Mouse (Mus musculus) heart, embryonic 12.5 days (tissue): ENCODE results near the gene Pde6c. TPM values are rescaled to one million over a fixed set of nuclear protein-coding genes. Genes with fewer than 3 reads are reported as not detected.

ENCODE experiments used
- ATAC-seq: fragments of 200-750 bp; cut with Nextera tagmentation; 2 replicates; pipeline ENCODE4 v1.8.0; 2017; ENCODE audit warnings: moderate TSS enrichment, moderate library complexity; ENCODE audit not compliant: insufficient number of reproducible peaks, low FRiP score
- H3K27ac ChIP-seq: fragments of 300-500 bp; sonication (generic); 2 replicates; pipeline ENCODE4 v1.5.1; 2016; ENCODE audit warnings: mild to moderate bottlenecking, moderate library complexity; ENCODE audit not compliant: poor library complexity, severe bottlenecking
- H3K27me3 ChIP-seq: fragments of 300-500 bp; sonication (generic); replicated peaks from 2 replicates; pipeline ENCODE4 v1.6.1; 2016; ENCODE audit warnings: mild to moderate bottlenecking, moderate library complexity
- H3K36me3 ChIP-seq: fragments of 300-500 bp; sonication (generic); 2 replicates; pipeline ENCODE4 v1.6.1; 2016; ENCODE audit warnings: mild to moderate bottlenecking, moderate library complexity
- H3K4me1 ChIP-seq: fragments of 300-500 bp; sonication (generic); replicated peaks from 2 replicates; pipeline ENCODE4 v1.6.1; 2016; ENCODE audit warnings: mild to moderate bottlenecking
- H3K4me2 ChIP-seq: fragments of 300-500 bp; sonication (generic); 2 replicates; pipeline ENCODE4 v1.6.1; 2016; ENCODE audit warnings: mild to moderate bottlenecking, moderate library complexity
- H3K4me3 ChIP-seq: fragments of 300-500 bp; sonication (generic); 2 replicates; pipeline ENCODE4 v1.5.1; 2016; ENCODE audit warnings: mild to moderate bottlenecking
- H3K9ac ChIP-seq: fragments of 300-500 bp; sonication (generic); 2 replicates; pipeline ENCODE4 v1.6.1; 2016; ENCODE audit warnings: mild to moderate bottlenecking, moderate library complexity
- H3K9me3 ChIP-seq: fragments of 300-500 bp; sonication (generic); replicated peaks from 2 replicates; pipeline ENCODE4 v1.6.1; 2016; ENCODE audit warnings: mild to moderate bottlenecking, moderate library complexity
- WGBS: fragments of 180-500 bp; shearing (Covaris S2); methylation state at CpG from one replicate; pipeline ENCODE4 v1.1.7; 2016; 5-methylcytosine and 5-hydroxymethylcytosine counted together
- polyA plus RNA-seq: library from polyadenylated mRNA; unstranded; fragments of >200 nt; fragmentation: Nextera tagmentation; extraction: Ambion mirVana; gene quantifications from 2 replicates; pipeline ENCODE4 v1.2.1, GENCODE M21; 2016

Gene Pde6c
- polyA plus RNA-seq, 1 experiment from 2014 or later: not detected

- no peak for ATAC-seq
- no peaks in the 10 kb centered on the region for H3K27me3 ChIP-seq
- no peaks in the 10 kb centered on the region for H3K4me1 ChIP-seq
- H3K9ac ChIP-seq: no peak overlapping the region
- no peaks in the 10 kb centered on the region for H3K9me3 ChIP-seq
- no peak overlapping the region for H3K4me3 ChIP-seq
- H3K27ac ChIP-seq: no peak overlapping the region
- no peak overlapping the region for H3K4me2 ChIP-seq
- H3K36me3 ChIP-seq: no peaks in the 10 kb centered on the region
- 59% methylated on average over 4 of the region's 4 CpGs for WGBS
Measured at GRCm38 (mm10) chr19:38143540-38144271, 11.1 kb downstream of the Pde6c start.

- no peaks in the 10 kb centered on the region for H3K36me3 ChIP-seq
- no peak overlapping the region for H3K4me2 ChIP-seq
- H3K27ac ChIP-seq: no peak overlapping the region
- H3K9me3 ChIP-seq: no peaks in the 10 kb centered on the region
- H3K4me3 ChIP-seq: no peak overlapping the region
- ATAC-seq: no peak
- no peak overlapping the region for H3K9ac ChIP-seq
- H3K4me1 ChIP-seq: no peaks in the 10 kb centered on the region
- 91% methylated on average over 1 of the region's 1 CpGs for WGBS
- no peaks in the 10 kb centered on the region for H3K27me3 ChIP-seq
Measured at GRCm38 (mm10) chr19:38156243-38156642, 23.7 kb downstream of the Pde6c start.

- H3K9ac ChIP-seq: no peak overlapping the region
- no peaks in the 10 kb centered on the region for H3K4me1 ChIP-seq
- H3K4me3 ChIP-seq: no peak overlapping the region
- 81% methylated on average over 21 of the region's 21 CpGs for WGBS
- H3K36me3 ChIP-seq: no peaks in the 10 kb centered on the region
- H3K9me3 ChIP-seq: no peaks in the 10 kb centered on the region
- ATAC-seq: no peak
- no peak overlapping the region for H3K4me2 ChIP-seq
- no peaks in the 10 kb centered on the region for H3K27me3 ChIP-seq
- no peak overlapping the region for H3K27ac ChIP-seq
Measured at GRCm38 (mm10) chr19:38161648-38162354, 29.2 kb downstream of the Pde6c start.

GRCm38 (mm10) chr19:38164633-38165032 lies 32.1 kb downstream of the Pde6c start:
- H3K9me3 ChIP-seq: no peaks in the 10 kb centered on the region
- no peak overlapping the region for H3K9ac ChIP-seq
- no peaks in the 10 kb centered on the region for H3K36me3 ChIP-seq
- no peak overlapping the region for H3K4me3 ChIP-seq
- 0 out of 2 replicates have a peak, but pooled peaks cover 1% of the 10 kb centered on the region for H3K4me1 ChIP-seq
- H3K4me2 ChIP-seq: no peak overlapping the region
- H3K27ac ChIP-seq: no peak overlapping the region
- WGBS: 53% methylated on average over 2 of the region's 2 CpGs
- ATAC-seq: no peak
- H3K27me3 ChIP-seq: no peaks in the 10 kb centered on the region

GRCm38 (mm10) chr19:38179675-38180074 lies 47.1 kb downstream of the Pde6c start:
- Histone ChIP-seq H3K9me3 (no peaks in the 10 kb centered on the region), H3K27ac (no peak overlapping the region), H3K4me1 (no peaks in the 10 kb centered on the region), H3K27me3 (no peaks in the 10 kb centered on the region), H3K4me3 (no peak overlapping the region), H3K36me3 (peaks cover 4% of the 10 kb centered on the region; the same call in 1 of the 2 replicates), H3K9ac (no peak overlapping the region), H3K4me2 (no peak overlapping the region)
- ATAC-seq: no peak
- 85% methylated on average over 9 of the region's 9 CpGs for WGBS

- no peak for ATAC-seq
- Histone ChIP-seq H3K36me3 (peaks cover 12% of the 10 kb centered on the region; the same call in 1 of the 2 replicates), H3K27me3 (no peaks in the 10 kb centered on the region), H3K9ac (no peak overlapping the region), H3K4me1 (no peaks in the 10 kb centered on the region), H3K9me3 (no peaks in the 10 kb centered on the region), H3K4me3 (no peak overlapping the region), H3K27ac (no peak overlapping the region), H3K4me2 (no peak overlapping the region)
- 83% methylated on average over 5 of the region's 5 CpGs for WGBS
Measured at GRCm38 (mm10) chr19:38186631-38187344, 54.2 kb downstream of the Pde6c start.

GRCm38 (mm10) chr19:38187345-38187680 lies 54.7 kb downstream of the Pde6c start:
- ATAC-seq: no peak
- H3K4me3 ChIP-seq: no peak overlapping the region
- H3K4me1 ChIP-seq: no peaks in the 10 kb centered on the region
- WGBS: 84% methylated on average over 2 of the region's 2 CpGs
- H3K4me2 ChIP-seq: no peak overlapping the region
- H3K9ac ChIP-seq: no peak overlapping the region
- no peaks in the 10 kb centered on the region for H3K27me3 ChIP-seq
- no peak overlapping the region for H3K27ac ChIP-seq
- H3K36me3 ChIP-seq: peaks cover 17% of the 10 kb centered on the region; the same call in 1 of the 2 replicates
- H3K9me3 ChIP-seq: no peaks in the 10 kb centered on the region

GRCm38 (mm10) chr19:38190606-38191005 lies 58.0 kb downstream of the Pde6c start:
- Histone ChIP-seq H3K27me3 (no peaks in the 10 kb centered on the region), H3K4me2 (no peak overlapping the region), H3K9me3 (0 out of 2 replicates have a peak, but pooled peaks cover 3% of the 10 kb centered on the region), H3K4me1 (no peaks in the 10 kb centered on the region), H3K4me3 (no peak overlapping the region), H3K36me3 (peaks cover 34% of the 10 kb centered on the region), H3K27ac (no peak overlapping the region), H3K9ac (no peak overlapping the region)
- ATAC-seq: no peak
- 81% methylated on average over 3 of the region's 3 CpGs for WGBS

- WGBS: 82% methylated on average over 5 of the region's 5 CpGs
- H3K36me3 ChIP-seq: peaks cover 35% of the 10 kb centered on the region
Measured at GRCm38 (mm10) chr19:38191446-38191845, 58.9 kb downstream of the Pde6c start.

GRCm38 (mm10) chr19:38195245-38195644 lies 62.7 kb downstream of the Pde6c start:
- H3K36me3 ChIP-seq: peaks cover 38% of the 10 kb centered on the region
- 0 out of 2 replicates have a peak, but pooled peaks cover 3% of the 10 kb centered on the region for H3K9me3 ChIP-seq
- H3K27me3 ChIP-seq: no peaks in the 10 kb centered on the region
- no peak overlapping the region for H3K4me3 ChIP-seq
- WGBS: 89% methylated on average over 4 of the region's 4 CpGs
- H3K9ac ChIP-seq: no peak overlapping the region
- H3K4me1 ChIP-seq: no peaks in the 10 kb centered on the region
- ATAC-seq: no peak
- H3K27ac ChIP-seq: no peak overlapping the region
- no peak overlapping the region for H3K4me2 ChIP-seq

More at GRCm38 (mm10) chr19:38191446-38191845, 58.9 kb downstream of the Pde6c start:
- Histone ChIP-seq H3K27ac (no peak overlapping the region), H3K9ac (no peak overlapping the region), H3K9me3 (0 out of 2 replicates have a peak, but pooled peaks cover 3% of the 10 kb centered on the region), H3K4me1 (no peaks in the 10 kb centered on the region), H3K4me2 (no peak overlapping the region), H3K4me3 (no peak overlapping the region), H3K27me3 (no peaks in the 10 kb centered on the region)
- no peak for ATAC-seq

GRCm38 (mm10) chr19:38198731-38199130 lies 66.2 kb downstream of the Pde6c start:
- no peaks in the 10 kb centered on the region for H3K27me3 ChIP-seq
- no peak overlapping the region for H3K4me3 ChIP-seq
- no peak overlapping the region for H3K9ac ChIP-seq
- 84% methylated on average over 5 of the region's 5 CpGs for WGBS
- ATAC-seq: no peak
- no peaks in the 10 kb centered on the region for H3K4me1 ChIP-seq
- H3K36me3 ChIP-seq: peaks cover 43% of the 10 kb centered on the region
- H3K27ac ChIP-seq: no peak overlapping the region
- 0 out of 2 replicates have a peak, but pooled peaks cover 3% of the 10 kb centered on the region for H3K9me3 ChIP-seq
- no peak overlapping the region for H3K4me2 ChIP-seq
